Mouse (Mus musculus) olfactory bulb, adult 2 months (tissue): ENCODE measurements around the gene Fcrla. TPM values are rescaled to one million over a fixed set of nuclear protein-coding genes. Genes with fewer than 3 reads are reported as not detected.

Experiments used
- H3K27ac ChIP-seq: fragments of 200-500 bp; 2 replicates; pipeline ENCODE4 v1.5.1; 2012; ENCODE audit warnings: low read depth, low read length; ENCODE audit not compliant: insufficient read depth
- H3K4me1 ChIP-seq: fragments of 200-500 bp; 2 replicates; pipeline ENCODE4 v1.6.1; 2012; ENCODE audit warnings: low read length; ENCODE audit not compliant: control insufficient read depth, insufficient read depth
- H3K4me3 ChIP-seq: fragments of 200-500 bp; 2 replicates; pipeline ENCODE4 v1.5.1; 2012; ENCODE audit warnings: mild to moderate bottlenecking, low read depth, low read length, moderate library complexity; ENCODE audit not compliant: insufficient read depth
- CTCF ChIP-seq: fragments of 200-500 bp; IDR thresholded peaks from 2 replicates; pipeline ENCODE4 v1.5.1; 2012; ENCODE audit warnings: low read depth, mild to moderate bottlenecking, low read length, moderate library complexity; ENCODE audit not compliant: insufficient read depth
- POLR2A ChIP-seq: fragments of 200-500 bp; IDR thresholded peaks from 2 replicates; pipeline ENCODE4 v1.6.1; 2012; ENCODE audit warnings: mild to moderate bottlenecking, low read depth, low read length, moderate library complexity; ENCODE audit not compliant: insufficient read depth
- WGBS: fragments of 180-500 bp; shearing (Covaris S2); methylation state at CpG from one replicate; pipeline ENCODE4 v1.1.7; 2018; 5-methylcytosine and 5-hydroxymethylcytosine counted together
- polyA plus RNA-seq: library from polyadenylated mRNA; stranded (reverse); fragments of >200 nt; gene quantifications from 2 replicates; pipeline ENCODE4 v1.2.4, GENCODE M21; 2012; ENCODE audit warnings: low replicate concordance; ENCODE audit not compliant: missing spikeins, insufficient read depth, insufficient read length

Gene Fcrla
- polyA plus RNA-seq, 1 experiment: not detected

- no peak overlapping the region for H3K4me3 ChIP-seq
- no peaks in the 10 kb centered on the region for H3K4me1 ChIP-seq
- no peak overlapping the region for H3K27ac ChIP-seq
- WGBS: 81% methylated on average over 16 of the region's 16 CpGs
- TF ChIP-seq CTCF (no peak), POLR2A (no peak)
Observed at GRCm38 (mm10) chr1:170898413-170899075, 28.8 kb downstream of the Fcrla start.

GRCm38 (mm10) chr1:170896651-170897281 lies 30.6 kb downstream of the Fcrla start:
- WGBS: 82% methylated on average over 5 of the region's 5 CpGs
- H3K4me3 ChIP-seq: no peak overlapping the region
- no peak for TF ChIP-seq POLR2A
- no peak for TF ChIP-seq CTCF
- no peaks in the 10 kb centered on the region for H3K4me1 ChIP-seq
- no peak overlapping the region for H3K27ac ChIP-seq

- Histone ChIP-seq H3K4me3 (no peak overlapping the region), H3K4me1 (no peaks in the 10 kb centered on the region), H3K27ac (no peak overlapping the region)
- TF ChIP-seq CTCF (no peak), POLR2A (no peak)
- WGBS: 65% methylated on average over 9 of the region's 9 CpGs
Observed at GRCm38 (mm10) chr1:170894603-170895602, 32.5 kb downstream of the Fcrla start.

- no peak overlapping the region for H3K27ac ChIP-seq
- no peak overlapping the region for H3K4me3 ChIP-seq
- no peaks in the 10 kb centered on the region for H3K4me1 ChIP-seq
- WGBS: 69% methylated on average over 1 of the region's 1 CpGs
- TF ChIP-seq POLR2A (no peak), CTCF (no peak)
Observed at GRCm38 (mm10) chr1:170892279-170892678, 35.1 kb downstream of the Fcrla start.

GRCm38 (mm10) chr1:170891646-170892045 lies 35.7 kb downstream of the Fcrla start:
- H3K4me3 ChIP-seq: no peak overlapping the region
- no peaks in the 10 kb centered on the region for H3K4me1 ChIP-seq
- no peak overlapping the region for H3K27ac ChIP-seq
- TF ChIP-seq POLR2A (no peak), CTCF (no peak)
- WGBS: 54% methylated on average over 2 of the region's 2 CpGs

- peaks cover 2% of the 10 kb centered on the region; the same call in 1 of the 2 replicates for H3K4me1 ChIP-seq
- 85% methylated on average over 4 of the region's 4 CpGs for WGBS
- TF ChIP-seq CTCF (no peak), POLR2A (no peak)
- H3K27ac ChIP-seq: no peak overlapping the region
- H3K4me3 ChIP-seq: no peak overlapping the region
Observed at GRCm38 (mm10) chr1:170889310-170889709, 38.1 kb downstream of the Fcrla start.

- Histone ChIP-seq H3K4me1 (peaks cover 4% of the 10 kb centered on the region; the same call in 1 of the 2 replicates), H3K4me3 (no peak overlapping the region), H3K27ac (no peak overlapping the region)
- TF ChIP-seq CTCF (no peak), POLR2A (no peak)
- WGBS: 47% methylated on average over 6 of the region's 6 CpGs
Observed at GRCm38 (mm10) chr1:170886044-170886458, 41.3 kb downstream of the Fcrla start.

- Histone ChIP-seq H3K4me3 (peak within 1 kb of the TSS; percentile 60), H3K27ac (no peak within 1 kb of the TSS), H3K4me1 (peaks cover 4% of the 10 kb centered on the region; the same call in 1 of the 2 replicates)
- TF ChIP-seq POLR2A (0 out of 2 replicates have a peak, but pooled peaks have one; percentile 23), CTCF (peak; percentile 53)
- under 1% methylated on average over 46 of the region's 46 CpGs for WGBS
Observed at GRCm38 (mm10) chr1:170884978-170885561, 42.3 kb downstream of the Fcrla start, which contains the start of the genes Gm26620 and Dusp12. Gene Gm26620, plus strand, starts transcription at chr1:170885065. Gene Dusp12, minus strand, starts transcription at chr1:170885540.
